Mouse (Mus musculus) stomach, embryonic 16.5 days (tissue): Measurements from ENCODE around the gene Rpl24. TPM values are rescaled to one million over a fixed set of nuclear protein-coding genes. Genes with fewer than 3 reads are reported as not detected.

Experiments
- ATAC-seq: fragments of 200-750 bp; cut with Nextera tagmentation; 2 replicates; pipeline ENCODE4 v1.8.0; 2017; ENCODE audit warnings: moderate number of reproducible peaks, moderate TSS enrichment; ENCODE audit not compliant: insufficient read depth, low FRiP score
- H3K27ac ChIP-seq: fragments of 300-500 bp; sonication (generic); 2 replicates; pipeline ENCODE4 v1.5.1; 2014; ENCODE audit warnings: low read length
- H3K27me3 ChIP-seq: fragments of 300-500 bp; sonication (generic); 2 replicates; pipeline ENCODE4 v1.6.1; 2014; ENCODE audit warnings: low read length, control low read depth, mixed read lengths; ENCODE audit not compliant: control insufficient read depth, insufficient read depth
- H3K36me3 ChIP-seq: fragments of 300-500 bp; sonication (generic); 2 replicates; pipeline ENCODE4 v1.6.1; 2014; ENCODE audit warnings: low read length; ENCODE audit not compliant: control insufficient read depth, insufficient read depth
- H3K4me1 ChIP-seq: fragments of 300-500 bp; sonication (generic); 2 replicates; pipeline ENCODE4 v1.6.1; 2014; ENCODE audit warnings: low read length, control low read depth, mixed read lengths; ENCODE audit not compliant: control insufficient read depth, insufficient read depth
- H3K4me2 ChIP-seq: fragments of 300-500 bp; sonication (generic); 2 replicates; pipeline ENCODE4 v1.6.1; 2014; ENCODE audit warnings: low read depth, low read length, mixed read lengths
- H3K4me3 ChIP-seq: fragments of 300-500 bp; sonication (generic); replicated peaks from 2 replicates; pipeline ENCODE4 v1.5.1; 2014; ENCODE audit warnings: mild to moderate bottlenecking, low read length
- H3K9ac ChIP-seq: fragments of 300-500 bp; sonication (generic); 2 replicates; pipeline ENCODE4 v1.6.1; 2014; ENCODE audit warnings: low read length
- H3K9me3 ChIP-seq: fragments of 300-500 bp; sonication (generic); replicated peaks from 2 replicates; pipeline ENCODE4 v1.6.1; 2016; ENCODE audit warnings: low read length, control low read depth; ENCODE audit not compliant: control insufficient read depth
- WGBS: fragments of 180-500 bp; shearing (Covaris S2); extraction: QIAGEN DNeasy Blood & Tissue Kit; methylation state at CpG from one replicate; pipeline ENCODE4 v1.1.7; 2014; 5-methylcytosine and 5-hydroxymethylcytosine counted together
- polyA plus RNA-seq: library from polyadenylated mRNA; unstranded; fragments of >200 nt; fragmentation: Nextera tagmentation; extraction: Ambion mirVana; gene quantifications from 2 replicates; pipeline ENCODE4 v1.2.1, GENCODE M21; 2015

The Rpl24 gene
- 560 and 735 TPM in 2 replicates for polyA plus RNA-seq

DNA sequence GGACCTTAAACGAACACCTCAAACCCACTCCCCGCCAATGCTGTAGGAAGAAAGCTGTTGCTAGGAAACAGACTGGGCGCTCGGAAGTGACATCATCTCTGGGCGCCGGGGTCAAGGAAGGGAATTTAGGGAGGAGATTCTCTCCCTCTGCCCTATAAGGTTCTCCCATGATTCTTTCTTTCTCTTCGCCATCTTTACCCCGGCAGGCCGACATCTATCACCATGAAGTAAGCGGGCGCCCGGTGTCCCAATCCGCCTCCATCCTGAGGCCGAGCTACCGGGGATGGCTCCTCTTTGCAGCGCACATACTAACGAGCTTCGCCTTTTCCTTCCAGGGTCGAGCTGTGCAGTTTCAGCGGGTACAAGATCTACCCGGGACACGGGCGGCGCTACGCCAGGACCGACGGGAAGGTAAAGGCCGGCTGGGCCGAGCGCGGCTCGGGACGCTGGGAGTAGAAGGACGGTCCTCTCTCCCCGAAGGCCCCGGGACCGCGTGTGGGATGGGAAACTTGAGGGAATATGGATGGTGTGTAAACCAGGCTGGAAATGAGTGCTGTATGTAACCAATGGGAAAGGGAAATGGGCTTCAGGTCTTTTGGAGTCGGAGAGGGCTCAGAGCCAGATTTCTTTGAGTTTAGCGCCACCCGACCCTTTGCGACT is at the start of gene Rpl24:
Gene Rpl24 (plus strand): TSS at position 64 of the 660 bp plus-strand sequence.
- H3K4me2 ChIP-seq = peak within 1 kb of the TSS; percentile 97
- peak within 1 kb of the TSS; percentile 87 for H3K27ac ChIP-seq
- H3K4me1 ChIP-seq = peaks cover 26% of the 10 kb centered on the region
- peak within 1 kb of the TSS; percentile 91 for H3K9ac ChIP-seq
- ATAC-seq = peak; percentile 94
- H3K4me3 ChIP-seq = peak within 1 kb of the TSS; percentile 90
- no peaks in the 10 kb centered on the region for H3K27me3 ChIP-seq
- under 1% methylated on average over 42 of the region's 42 CpGs for whole genome bisulfite sequencing
- no peaks in the 10 kb centered on the region for H3K9me3 ChIP-seq
- peaks cover 16% of the 10 kb centered on the region for H3K36me3 ChIP-seq

DNA sequence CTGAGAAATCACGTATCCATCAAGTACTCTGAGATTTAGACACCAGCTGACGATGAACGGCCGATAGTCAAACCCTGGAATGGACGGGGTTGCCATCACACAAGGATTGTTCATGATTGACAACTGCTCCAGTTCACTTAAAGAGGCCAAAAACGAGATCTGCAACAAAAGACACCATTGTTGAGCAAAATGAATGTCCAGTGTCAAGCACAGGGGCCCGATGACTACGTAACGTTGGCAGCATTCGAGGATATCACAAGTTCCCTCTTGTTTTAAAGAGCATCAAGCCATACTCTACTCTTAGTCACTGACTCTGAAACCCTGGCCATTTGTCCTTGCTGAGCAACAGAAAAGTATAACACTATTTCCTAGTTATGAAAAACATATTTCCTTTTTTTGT is 44.0 kb upstream of the Rpl24 start:
- H3K4me1 ChIP-seq = no peaks in the 10 kb centered on the region
- WGBS = 88% methylated on average over 10 of the region's 10 CpGs
- H3K4me3 ChIP-seq = no peak overlapping the region
- H3K9me3 ChIP-seq = no peaks in the 10 kb centered on the region
- H3K27ac ChIP-seq = no peak overlapping the region
- H3K4me2 ChIP-seq = no peak overlapping the region
- H3K9ac ChIP-seq = no peak overlapping the region
- ATAC-seq = no peak
- 0 out of 2 replicates have a peak, but pooled peaks cover 3% of the 10 kb centered on the region for H3K36me3 ChIP-seq
- H3K27me3 ChIP-seq = no peaks in the 10 kb centered on the region

DNA sequence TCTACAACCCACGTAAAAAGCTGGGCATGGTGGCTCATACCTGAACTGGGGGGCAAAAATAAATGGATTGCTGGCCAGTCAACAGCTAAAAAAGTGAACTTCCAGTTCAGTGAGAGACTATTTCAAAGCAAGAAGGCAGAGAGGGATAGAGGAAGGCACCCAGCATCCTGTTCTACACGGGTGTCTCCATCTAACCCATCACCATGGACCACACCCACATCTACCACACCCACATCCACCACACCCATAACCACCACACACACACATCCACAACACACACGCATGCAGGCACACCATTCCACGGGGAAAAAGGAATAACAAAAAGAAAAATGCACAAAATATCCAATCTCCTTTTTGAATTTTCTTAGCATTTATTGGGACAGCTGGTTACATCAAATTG is 42.1 kb upstream of the Rpl24 start:
- H3K36me3 ChIP-seq = 0 out of 2 replicates have a peak, but pooled peaks cover 1% of the 10 kb centered on the region
- no peak for ATAC-seq

DNA sequence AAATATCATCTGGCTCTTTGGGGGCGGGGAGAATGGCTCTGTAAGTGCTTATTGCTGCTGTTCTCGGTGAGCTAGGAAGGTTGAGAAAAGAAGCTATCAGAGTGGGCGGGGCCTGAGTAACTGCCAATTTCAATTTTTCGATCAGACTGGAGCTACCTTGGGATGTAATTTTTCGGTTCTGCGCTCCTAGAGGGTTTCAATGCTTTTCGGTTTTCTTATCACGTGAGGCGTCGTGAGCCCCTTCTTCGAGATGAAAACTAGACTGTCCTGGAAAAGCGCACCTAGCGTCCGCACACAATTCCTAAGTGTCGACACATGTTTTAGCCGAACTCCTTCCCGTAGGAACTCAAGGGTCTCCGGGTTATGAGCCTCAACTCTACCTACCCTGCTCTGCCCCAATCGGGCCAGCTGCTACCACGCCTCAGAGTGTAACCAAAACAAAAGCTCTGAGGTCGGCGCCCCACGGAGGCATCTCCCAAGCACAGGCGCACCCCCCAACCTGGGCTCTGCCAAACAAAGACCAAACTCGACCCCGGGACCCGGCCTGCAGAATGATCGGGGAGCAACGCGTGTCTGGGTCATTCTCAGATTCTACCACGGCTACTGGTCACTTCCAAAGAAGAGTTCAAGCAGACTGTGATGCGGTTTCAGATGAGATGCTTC is 32.3 kb upstream of the Rpl24 start:
- peak overlapping the region; percentile 46; the same call in 1 of the 2 replicates for H3K27ac ChIP-seq
- H3K4me1 ChIP-seq = no peaks in the 10 kb centered on the region
- peak; percentile 17 for ATAC-seq
- no peaks in the 10 kb centered on the region for H3K36me3 ChIP-seq
- H3K4me3 ChIP-seq = peak overlapping the region; percentile 90
- H3K27me3 ChIP-seq = no peaks in the 10 kb centered on the region
- no peaks in the 10 kb centered on the region for H3K9me3 ChIP-seq
- peak overlapping the region; percentile 71 for H3K4me2 ChIP-seq
- WGBS = under 1% methylated on average over 32 of the region's 32 CpGs
- peak overlapping the region; percentile 83 for H3K9ac ChIP-seq

More for the DNA sequence above, 42.1 kb upstream of the Rpl24 start:
- no peak overlapping the region for H3K4me2 ChIP-seq
- no peaks in the 10 kb centered on the region for H3K4me1 ChIP-seq
- no peaks in the 10 kb centered on the region for H3K27me3 ChIP-seq
- no peak overlapping the region for H3K27ac ChIP-seq
- H3K4me3 ChIP-seq = no peak overlapping the region
- H3K9ac ChIP-seq = no peak overlapping the region
- no peaks in the 10 kb centered on the region for H3K9me3 ChIP-seq
- 86% methylated on average over 4 of the region's 4 CpGs for WGBS

DNA sequence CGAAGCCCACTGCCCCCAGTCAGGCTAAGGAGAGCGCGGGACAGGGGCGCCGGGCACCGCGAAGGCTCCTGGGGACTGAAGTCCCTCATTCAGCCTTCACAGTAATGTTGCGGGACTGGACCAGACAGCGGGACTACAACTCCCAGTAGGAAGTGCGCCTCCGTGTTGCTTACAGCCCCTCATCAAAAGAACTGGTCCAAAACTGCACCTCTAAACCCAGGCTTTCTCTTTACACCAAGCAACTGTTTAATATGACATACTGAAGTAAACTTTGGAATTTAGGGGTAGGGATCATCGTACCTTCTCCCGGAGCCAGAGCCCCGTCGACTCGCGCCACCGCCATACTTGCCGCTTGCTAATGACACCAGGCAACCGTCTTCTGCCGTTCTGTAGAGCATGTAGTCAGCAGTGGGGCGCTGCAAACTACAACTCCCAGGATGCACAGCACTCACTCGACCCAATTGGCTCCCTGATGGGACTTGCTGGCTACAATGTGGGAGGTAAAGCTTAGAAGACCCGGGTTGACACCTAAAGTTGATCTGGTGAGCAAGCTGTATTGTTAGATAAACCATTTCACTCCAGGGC is 31.5 kb upstream of the Rpl24 start, which contains the start of gene Cep97:
Gene Cep97 (minus strand): TSS at position 403 of the 585 bp plus-strand sequence.
- peak within 1 kb of the TSS; percentile 83 for H3K9ac ChIP-seq
- peak within 1 kb of the TSS; percentile 90 for H3K4me3 ChIP-seq
- H3K36me3 ChIP-seq = no peaks in the 10 kb centered on the region
- H3K27ac ChIP-seq = peak within 1 kb of the TSS; percentile 46; the same call in 1 of the 2 replicates
- peak; percentile 98 for ATAC-seq
- H3K27me3 ChIP-seq = no peaks in the 10 kb centered on the region
- WGBS = under 1% methylated on average over 24 of the region's 24 CpGs
- no peaks in the 10 kb centered on the region for H3K4me1 ChIP-seq
- peak within 1 kb of the TSS; percentile 71 for H3K4me2 ChIP-seq
- no peaks in the 10 kb centered on the region for H3K9me3 ChIP-seq

DNA sequence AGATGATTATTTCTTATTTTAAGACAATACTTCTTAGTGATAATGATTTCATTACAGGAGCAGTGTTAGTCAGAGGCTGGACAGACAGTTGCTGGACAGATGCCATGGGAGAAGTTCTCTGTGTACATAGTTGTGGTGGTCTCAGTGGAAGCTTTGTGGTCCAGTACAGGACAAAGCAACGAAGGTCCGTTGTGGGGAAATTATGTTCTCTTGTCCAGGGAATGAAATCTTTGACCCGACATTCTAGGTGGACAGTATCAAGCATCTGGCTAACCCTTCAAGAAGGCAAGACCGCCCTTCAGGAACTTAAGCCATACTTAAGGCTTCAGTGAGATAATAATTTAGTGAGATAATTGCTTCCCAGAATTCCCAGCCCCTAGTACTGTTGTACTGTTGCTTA is 27.3 kb upstream of the Rpl24 start:
- Histone ChIP-seq H3K4me1 (no peaks in the 10 kb centered on the region), H3K27me3 (no peaks in the 10 kb centered on the region), H3K9me3 (no peaks in the 10 kb centered on the region), H3K36me3 (no peaks in the 10 kb centered on the region), H3K27ac (no peak overlapping the region), H3K4me2 (no peak overlapping the region), H3K4me3 (no peak overlapping the region), H3K9ac (no peak overlapping the region)
- no peak for ATAC-seq
- WGBS = 79% methylated on average over 4 of the region's 4 CpGs

DNA sequence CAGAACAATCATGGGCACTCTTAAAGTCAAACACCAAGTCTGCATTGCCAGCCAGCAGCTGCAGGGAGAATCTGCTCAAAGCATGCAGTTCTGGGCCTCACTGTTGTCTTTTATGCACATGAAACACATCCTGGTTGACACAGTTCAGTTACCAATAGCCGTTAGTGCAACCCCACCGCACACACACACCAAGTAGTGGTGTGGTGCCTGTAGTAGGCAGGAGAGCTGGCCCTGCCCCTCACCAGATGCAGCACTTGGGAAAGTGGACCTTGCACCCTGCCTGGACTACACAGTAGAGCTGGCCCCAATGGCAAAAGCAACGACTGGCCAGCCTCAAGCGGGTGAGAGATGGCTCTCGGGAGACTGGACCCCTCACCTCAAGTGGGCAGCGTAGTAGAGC is 26.4 kb upstream of the Rpl24 start:
- H3K4me3 ChIP-seq = no peak overlapping the region
- no peaks in the 10 kb centered on the region for H3K36me3 ChIP-seq
- H3K4me1 ChIP-seq = no peaks in the 10 kb centered on the region
- H3K4me2 ChIP-seq = no peak overlapping the region
- H3K9me3 ChIP-seq = no peaks in the 10 kb centered on the region
- no peak overlapping the region for H3K27ac ChIP-seq
- H3K9ac ChIP-seq = no peak overlapping the region
- ATAC-seq = no peak
- H3K27me3 ChIP-seq = no peaks in the 10 kb centered on the region
- 80% methylated on average over 6 of the region's 6 CpGs for WGBS

DNA sequence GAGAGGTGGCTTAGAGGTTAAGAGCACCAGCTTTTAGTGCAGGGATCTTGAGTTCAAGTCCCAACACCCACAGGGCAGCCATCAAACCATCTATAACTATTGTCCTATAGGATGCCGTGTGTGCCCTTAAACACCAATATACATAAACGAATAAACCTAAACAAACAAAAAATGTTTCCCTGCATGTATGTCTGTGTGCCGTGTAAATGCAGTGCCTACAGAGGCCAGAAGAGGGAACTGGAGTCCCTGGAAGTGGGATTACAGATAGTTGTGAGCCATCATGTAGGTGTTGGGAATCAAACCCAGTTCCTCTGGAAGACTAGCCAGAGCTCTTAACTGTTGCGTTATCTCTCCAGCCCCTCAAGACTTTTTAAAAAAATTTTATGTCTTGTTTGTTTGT is 25.3 kb upstream of the Rpl24 start:
- Histone ChIP-seq H3K9ac (no peak overlapping the region), H3K4me1 (no peaks in the 10 kb centered on the region), H3K9me3 (no peaks in the 10 kb centered on the region), H3K4me2 (no peak overlapping the region), H3K4me3 (no peak overlapping the region), H3K36me3 (no peaks in the 10 kb centered on the region), H3K27ac (no peak overlapping the region), H3K27me3 (no peaks in the 10 kb centered on the region)
- 84% methylated on average over 4 of the region's 4 CpGs for whole genome bisulfite sequencing
- ATAC-seq = no peak

DNA sequence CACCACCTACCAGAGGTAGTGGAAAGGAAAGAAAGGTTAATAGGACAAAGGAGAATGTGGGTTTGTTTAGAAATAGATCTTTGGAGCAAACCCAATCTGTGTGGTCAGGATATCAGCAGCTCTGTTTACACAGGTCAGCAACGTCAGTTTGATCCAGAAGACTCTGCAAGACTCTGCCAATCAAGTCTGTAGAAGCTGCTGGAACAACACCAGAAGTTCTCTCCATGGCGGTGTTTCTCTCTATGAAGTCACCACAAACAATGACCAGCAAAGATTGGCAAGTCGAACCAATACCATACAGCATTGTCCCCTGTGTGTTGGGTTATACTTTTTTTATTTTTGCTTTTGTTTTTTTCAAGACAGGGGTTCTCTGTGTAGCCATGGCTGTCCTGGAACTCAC is 18.8 kb upstream of the Rpl24 start:
- WGBS = 63% methylated on average over 3 of the region's 3 CpGs
- no peak overlapping the region for H3K27ac ChIP-seq
- no peaks in the 10 kb centered on the region for H3K36me3 ChIP-seq
- H3K9ac ChIP-seq = no peak overlapping the region
- H3K4me2 ChIP-seq = no peak overlapping the region
- no peaks in the 10 kb centered on the region for H3K9me3 ChIP-seq
- no peaks in the 10 kb centered on the region for H3K4me1 ChIP-seq
- ATAC-seq = no peak
- no peaks in the 10 kb centered on the region for H3K27me3 ChIP-seq
- H3K4me3 ChIP-seq = no peak overlapping the region
